Mouse (Mus musculus) lung, postnatal 0 days (tissue): ENCODE results near the gene Crb1.

Source experiments
- CTCF ChIP-seq: IDR thresholded peaks from 2 replicates; pipeline ENCODE4 v1.5.1; 2016; ENCODE audit warnings: antibody characterized with exemption, mild to moderate bottlenecking
- EP300 ChIP-seq: IDR thresholded peaks from 2 replicates; pipeline ENCODE4 v1.6.1; 2016; ENCODE audit warnings: antibody characterized with exemption, mild to moderate bottlenecking, control low read depth

- TF ChIP-seq CTCF (no peak), EP300 (no peak)
These were observed 153.1 kb downstream of the Crb1 start for GRCm38 (mm10) chr1:139223804-139224203.
